Mouse (Mus musculus) brain, adult 2 months (tissue): ENCODE measurements around the gene Vps33b.

Source experiments
- DNase-seq: peaks from one replicate; pipeline ENCODE4 v3.0.0; 2011; ENCODE audit warnings: low read depth, low spot score

Gene Vps33b

GRCm38 (mm10) chr7:80269751-80270255 lies 354 bp downstream of the Vps33b start:
- DNase-seq, result peak; percentile 59

DNA sequence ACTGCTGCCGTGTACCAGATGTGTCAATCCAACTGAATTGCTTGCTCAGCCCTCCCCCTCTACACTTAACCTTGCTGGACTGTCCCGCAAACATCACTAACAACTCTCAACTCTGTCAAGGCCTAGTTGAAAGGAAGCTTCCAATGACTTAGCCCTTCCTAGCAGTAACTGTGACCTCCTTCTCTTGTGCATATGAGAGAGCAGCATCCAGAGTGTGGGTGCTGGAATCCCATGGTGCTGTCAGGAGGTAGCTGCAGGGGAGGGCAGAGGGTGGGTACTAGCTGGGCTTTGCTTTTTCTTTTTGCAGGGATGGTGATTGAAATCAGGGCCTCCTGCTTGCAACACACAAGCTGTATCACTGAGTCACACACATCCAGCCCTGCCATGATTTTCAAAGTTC lies 4.0 kb downstream of the Vps33b start:
- DNase-seq, result no peak

- no peak for DNase-seq
Measured at GRCm38 (mm10) chr7:80276374-80276773, 6.9 kb downstream of the Vps33b start.

GRCm38 (mm10) chr7:80280032-80280431 lies 10.6 kb downstream of the Vps33b start:
- no peak for DNase-seq

GRCm38 (mm10) chr7:80280998-80281397 lies 11.5 kb downstream of the Vps33b start:
- DNase-seq, result no peak

DNA sequence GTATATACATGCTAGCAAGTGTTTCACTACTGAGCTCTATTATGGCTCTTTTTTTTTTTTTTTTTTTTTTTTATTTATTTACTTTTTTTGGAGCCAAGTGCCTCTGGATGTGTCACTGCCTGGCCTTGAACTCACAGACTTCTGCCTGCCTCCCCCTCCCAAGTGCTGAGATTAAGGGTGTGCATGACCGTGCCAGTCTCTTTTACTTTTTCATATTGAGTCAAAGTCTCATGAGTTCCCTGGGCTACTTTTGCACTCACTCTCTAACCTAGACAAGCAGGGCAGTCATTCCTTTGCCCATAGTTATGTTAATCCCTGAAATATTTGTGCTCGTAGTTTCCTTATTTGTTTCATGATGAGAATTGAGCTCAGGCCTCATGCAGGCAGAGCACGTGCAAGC lies 12.2 kb downstream of the Vps33b start:
- DNase-seq, result no peak

GRCm38 (mm10) chr7:80283226-80283918 lies 13.9 kb downstream of the Vps33b start:
- DNase-seq, result no peak

DNA sequence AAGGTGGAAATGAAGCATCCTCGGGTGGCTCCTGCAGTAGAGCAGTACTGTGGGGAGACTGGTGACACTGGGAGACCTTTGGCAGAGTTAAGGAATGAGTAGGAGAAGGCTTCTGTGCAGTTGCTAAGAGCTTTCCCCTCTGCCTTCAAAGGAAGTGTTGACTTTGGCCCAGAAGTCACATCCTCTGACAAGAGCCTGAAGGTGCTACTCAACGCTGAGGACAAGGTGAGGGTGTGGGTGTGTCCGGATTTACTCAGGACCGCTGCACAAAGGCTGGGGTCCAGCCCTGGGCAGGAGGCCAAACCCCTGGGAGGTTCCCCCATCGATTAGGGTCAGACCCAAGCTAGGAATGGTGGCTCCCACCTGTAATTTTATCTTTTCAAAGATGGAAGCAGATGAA lies 14.9 kb downstream of the Vps33b start:
- DNase-seq, result no peak

- DNase-seq, result no peak
Measured at GRCm38 (mm10) chr7:80285725-80286124, 16.3 kb downstream of the Vps33b start.

DNA sequence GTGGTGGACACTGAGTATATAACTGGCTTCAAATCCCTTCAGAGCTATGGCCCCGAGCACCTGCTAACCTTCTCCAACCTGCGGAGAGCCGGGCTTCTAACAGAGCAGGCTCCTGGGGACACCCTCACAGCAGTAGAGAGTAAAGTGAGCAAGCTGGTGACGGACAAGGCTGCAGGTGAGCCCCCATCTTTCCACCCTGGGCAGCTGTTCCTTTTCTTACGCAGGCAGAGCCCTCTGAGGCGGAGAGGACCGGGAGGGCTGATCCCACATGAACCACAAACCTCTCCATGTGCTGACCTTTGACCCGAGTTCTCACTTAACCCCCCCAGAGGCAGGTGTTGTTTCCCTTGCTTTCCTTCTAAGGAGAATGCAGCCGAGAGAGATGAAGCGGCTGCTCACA lies 18.3 kb downstream of the Vps33b start:
- DNase-seq, result no peak

- peak; percentile 99 for DNase-seq
Measured at GRCm38 (mm10) chr7:80294062-80294763, 24.8 kb downstream of the Vps33b start, which contains the start of gene Prc1. TSS of gene Prc1 (plus strand) at chr7:80294450.

DNA sequence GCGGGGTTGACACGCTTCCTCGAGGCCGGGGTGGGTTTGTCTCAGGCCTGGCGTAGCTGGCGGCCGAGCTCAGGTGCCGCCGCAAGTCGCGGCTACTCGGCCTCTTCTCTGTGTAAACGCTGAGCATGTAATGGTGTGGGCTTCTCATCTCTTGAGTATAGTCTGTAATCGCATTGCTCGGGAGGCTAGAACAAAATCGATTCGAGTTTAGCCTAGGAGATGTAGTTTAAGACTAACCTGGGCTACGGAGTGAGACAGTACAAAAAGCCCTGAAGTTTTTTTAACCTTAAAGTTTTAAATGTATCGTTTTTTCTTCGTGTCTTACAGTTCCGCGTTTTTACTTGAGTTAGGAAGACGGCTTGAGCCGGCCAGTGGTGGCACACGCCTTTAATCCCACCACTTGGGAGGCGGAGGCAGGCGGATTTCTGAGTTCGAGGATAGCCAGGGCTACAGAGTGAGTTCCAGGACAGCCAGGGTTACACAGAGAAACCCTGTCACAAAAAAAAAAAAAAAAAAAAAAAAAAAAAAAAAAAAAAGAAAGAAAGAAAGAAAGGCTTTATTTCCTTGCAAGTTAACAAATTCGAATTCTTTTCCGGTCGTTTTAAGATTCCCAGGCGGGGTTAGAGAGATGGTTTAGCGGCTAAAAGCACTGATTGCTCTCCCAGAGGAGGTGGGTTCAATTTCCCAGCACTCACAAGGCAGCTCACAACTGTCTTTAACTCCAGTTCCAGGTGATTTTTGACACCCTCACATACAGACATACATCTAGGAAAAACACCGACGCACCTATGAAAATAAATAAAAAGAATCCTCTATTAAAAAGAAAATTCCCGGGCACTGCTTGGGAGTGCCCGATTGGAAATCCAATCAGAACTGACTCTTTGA lies 25.6 kb downstream of the Vps33b start:
- DNase-seq, result no peak

GRCm38 (mm10) chr7:80296462-80296861 lies 27.0 kb downstream of the Vps33b start:
- no peak for DNase-seq

DNA sequence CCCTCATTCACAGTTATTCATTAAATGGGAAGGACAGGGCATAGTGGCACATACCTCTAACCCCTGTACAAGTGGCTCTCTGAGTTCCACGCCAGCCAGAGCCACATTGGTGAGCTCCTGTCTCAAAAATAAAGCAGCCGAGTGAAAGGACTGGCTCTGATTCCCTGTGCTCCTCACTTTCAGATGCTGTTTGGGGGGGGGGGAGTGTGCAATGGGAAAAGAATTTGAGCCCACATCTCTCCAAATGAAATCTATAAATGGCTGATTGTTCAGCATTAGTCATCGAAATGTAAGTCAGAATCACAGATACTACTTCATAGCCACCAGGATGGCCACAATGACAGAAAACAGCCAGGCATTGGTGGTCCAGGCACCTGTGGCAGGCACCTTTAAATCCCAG lies 27.6 kb downstream of the Vps33b start:
- no peak for DNase-seq

DNA sequence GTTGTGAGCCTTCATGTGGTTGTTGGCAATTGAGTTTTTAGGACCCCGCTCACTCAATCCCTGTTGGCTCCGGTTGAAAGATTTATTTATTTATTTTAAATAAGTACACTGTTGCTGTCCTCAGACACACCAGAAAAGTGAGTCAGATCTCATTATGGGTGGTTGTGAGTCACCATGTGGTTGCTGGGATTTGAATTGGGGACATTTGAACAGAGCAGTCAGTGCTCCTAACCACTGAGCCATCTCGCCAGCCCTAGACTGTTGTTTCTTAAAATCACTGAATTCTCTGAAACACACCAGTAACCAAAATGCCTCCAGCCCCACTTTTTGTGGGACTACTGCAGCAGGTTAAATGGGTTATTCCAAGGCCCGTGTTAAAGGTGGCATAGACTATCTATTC lies 29.3 kb downstream of the Vps33b start:
- DNase-seq, result peak; percentile 13

GRCm38 (mm10) chr7:80299568-80299967 lies 30.1 kb downstream of the Vps33b start:
- no peak for DNase-seq

DNA sequence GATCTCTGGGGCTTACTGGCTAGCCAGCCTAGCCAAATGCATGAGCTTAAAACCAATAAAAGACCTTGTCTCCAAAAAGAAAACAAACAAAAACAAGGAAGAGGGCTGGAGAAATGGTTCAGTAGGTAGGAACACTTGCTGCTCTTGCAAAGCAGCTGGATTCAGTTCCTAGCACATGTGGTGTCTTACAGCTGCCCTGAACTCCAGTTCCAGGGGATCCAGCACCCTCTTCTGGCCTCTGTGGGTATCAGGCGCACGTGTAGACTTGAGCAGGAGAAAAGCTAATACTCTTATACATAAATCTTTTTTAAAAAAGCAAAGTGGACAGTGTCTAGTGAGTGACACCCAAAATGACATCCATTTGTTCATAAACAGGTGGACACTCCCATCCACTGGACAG lies 32.1 kb downstream of the Vps33b start:
- DNase-seq, result no peak

DNA sequence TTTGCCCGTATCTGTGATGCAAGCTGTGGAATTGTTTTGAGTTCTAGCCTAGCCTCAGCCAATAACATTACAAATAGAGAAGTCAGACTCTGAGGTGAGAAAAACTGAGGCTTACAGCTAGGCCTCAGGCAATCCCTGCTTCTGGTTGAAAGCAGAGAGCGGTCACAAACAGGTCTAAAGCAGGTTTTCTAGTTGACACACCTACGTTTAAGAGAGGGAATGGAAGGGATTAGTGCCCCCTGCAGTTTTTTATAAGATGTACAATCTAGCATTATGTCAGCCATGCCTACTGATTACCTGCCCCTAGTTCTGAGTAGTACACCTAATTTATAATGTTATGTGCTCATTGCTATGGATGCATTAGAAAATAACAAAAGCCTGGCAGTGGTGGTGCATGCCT lies 38.3 kb downstream of the Vps33b start:
- no peak for DNase-seq

DNA sequence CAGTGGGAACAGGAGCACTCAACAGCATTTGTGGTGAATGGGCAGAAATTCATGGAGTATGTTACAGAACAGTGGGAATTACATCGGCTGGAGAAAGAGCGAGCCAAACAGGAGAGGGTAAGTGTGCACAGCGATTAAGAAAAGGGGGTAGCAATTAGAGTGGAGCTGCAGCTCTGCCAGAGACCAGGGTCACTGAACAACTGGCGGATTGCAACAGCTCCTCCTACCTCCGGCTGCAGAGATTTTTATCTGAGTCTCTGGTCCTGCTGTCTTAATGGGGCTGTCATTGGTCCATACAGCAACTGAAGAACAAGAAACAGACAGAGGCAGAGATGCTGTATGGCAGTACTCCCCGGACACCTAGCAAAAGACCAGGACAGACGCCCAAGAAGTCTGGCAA lies 41.3 kb downstream of the Vps33b start:
- no peak for DNase-seq

GRCm38 (mm10) chr7:80315733-80316132 lies 46.3 kb downstream of the Vps33b start:
- DNase-seq, result no peak

DNA sequence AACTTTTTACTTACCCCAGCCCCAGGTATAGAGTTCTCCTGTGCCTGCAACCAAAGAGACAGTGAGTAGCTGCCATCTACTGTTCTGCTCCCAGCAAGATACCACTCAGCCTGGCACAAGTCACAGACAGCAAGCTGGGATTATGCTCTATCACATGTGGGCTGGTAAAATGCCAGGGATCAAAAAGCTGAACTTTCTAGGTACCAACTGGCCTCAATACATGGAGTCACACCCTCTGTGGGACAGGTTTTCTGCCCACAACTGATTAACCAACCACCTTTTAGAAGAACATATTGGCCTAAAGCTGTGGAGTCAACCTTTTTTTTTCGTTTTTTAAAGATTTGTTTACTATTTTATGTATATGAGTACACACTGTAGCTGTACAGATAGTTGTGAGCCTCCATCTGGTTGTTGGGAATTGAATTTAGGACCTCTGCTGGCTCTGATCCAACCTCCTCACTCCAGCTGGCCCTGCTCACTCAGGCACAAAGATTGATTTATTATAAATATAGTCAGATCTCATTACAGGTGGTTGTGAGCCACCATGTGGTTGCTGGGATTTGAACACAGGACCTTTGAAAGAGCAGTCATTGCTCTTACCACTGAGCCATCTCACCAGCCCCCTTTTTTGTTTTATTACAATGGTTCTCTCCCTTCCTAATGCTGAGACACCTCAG lies 48.1 kb downstream of the Vps33b start:
- no peak for DNase-seq

- DNase-seq, result peak; percentile 49
Measured at GRCm38 (mm10) chr7:80318670-80319069, 49.2 kb downstream of the Vps33b start.
